Mouse (Mus musculus) G1E-ER4 (cell line): ENCODE results near the gene Rbm20. TPM values are rescaled to one million over a fixed set of nuclear protein-coding genes. Genes with fewer than 3 reads are reported as not detected.

Source experiments
- GATA1 ChIP-seq: IDR thresholded peaks from one replicate; pipeline ENCODE4 v1.8.0; 2012; ENCODE audit warnings: low read length, inconsistent platforms
- polyA plus RNA-seq: library from polyadenylated mRNA; stranded (reverse); fragments of >175 nt; gene quantifications from 2 replicates; pipeline ENCODE4 v1.2.3, GENCODE M21; 2012

Rbm20 gene
- polyA plus RNA-seq, 1 experiment: 0.39 TPM

GRCm38 (mm10) chr19:53803954-53804353, 126.8 kb downstream of the Rbm20 start:
- no peak for TF ChIP-seq GATA1

- TF ChIP-seq GATA1: no peak
These were observed 128.0 kb downstream of the Rbm20 start for GRCm38 (mm10) chr19:53805063-53805462.

GRCm38 (mm10) chr19:53806126-53806525, 129.0 kb downstream of the Rbm20 start:
- TF ChIP-seq GATA1: no peak

- TF ChIP-seq GATA1: no peak
These were observed 130.2 kb downstream of the Rbm20 start for GRCm38 (mm10) chr19:53807276-53807801.

- peak; percentile 43 for TF ChIP-seq GATA1
These were observed 131.1 kb downstream of the Rbm20 start for GRCm38 (mm10) chr19:53808041-53808777.

- no peak for TF ChIP-seq GATA1
These were observed 132.2 kb downstream of the Rbm20 start for GRCm38 (mm10) chr19:53809185-53809861.

- TF ChIP-seq GATA1: no peak
These were observed 132.9 kb downstream of the Rbm20 start for GRCm38 (mm10) chr19:53810024-53810423.

GRCm38 (mm10) chr19:53810584-53810983, 133.5 kb downstream of the Rbm20 start:
- no peak for TF ChIP-seq GATA1

- TF ChIP-seq GATA1: no peak
These were observed 136.5 kb downstream of the Rbm20 start for GRCm38 (mm10) chr19:53813576-53813975.

GRCm38 (mm10) chr19:53815714-53816113, 138.6 kb downstream of the Rbm20 start:
- no peak for TF ChIP-seq GATA1

- TF ChIP-seq GATA1: no peak
These were observed 139.1 kb downstream of the Rbm20 start for GRCm38 (mm10) chr19:53816242-53816641.

GRCm38 (mm10) chr19:53819299-53819698, 142.2 kb downstream of the Rbm20 start:
- TF ChIP-seq GATA1: peak; percentile 95

GRCm38 (mm10) chr19:53821241-53822120, 144.4 kb downstream of the Rbm20 start:
- no peak for TF ChIP-seq GATA1

GRCm38 (mm10) chr19:53823847-53824246, 146.7 kb downstream of the Rbm20 start:
- no peak for TF ChIP-seq GATA1

GRCm38 (mm10) chr19:53824872-53825680, 148.0 kb downstream of the Rbm20 start:
- TF ChIP-seq GATA1: no peak
